Mouse (Mus musculus) Patski (cell line): ENCODE measurements around the gene Herc4. TPM values are rescaled to one million over a fixed set of nuclear protein-coding genes. Genes with fewer than 3 reads are reported as not detected.

Experiments used
- ATAC-seq: fragments of 100-300 bp; one replicate; pipeline ENCODE4 v1.8.0; 2021
- CTCF ChIA-PET: fragments of 350-600 bp; sonication (Branson Sonifier 250); formaldehyde crosslinking; loops from one replicate; lab custom pipeline; 2022; ENCODE audit warnings: inconsistent platforms; lab: Charles Lee
- POLR2A ChIA-PET: fragments of 350-600 bp; sonication (Branson Sonifier 250); formaldehyde crosslinking; loops from one replicate; lab custom pipeline; 2022; ENCODE audit warnings: antibody characterized with exemption, inconsistent platforms; lab: Charles Lee
- DNase-seq: peaks from one replicate; pipeline ENCODE4 v3.0.0-alpha.2; 2011; ENCODE audit warnings: low read depth, low spot score
- H3K27me3 ChIP-seq: fragments of 371-371 bp; one replicate; pipeline ENCODE4 v1.5.1; 2021
- CTCF ChIP-seq: fragments of 100-300 bp; IDR thresholded peaks from one replicate; pipeline ENCODE4 v1.5.1; 2021
- in situ Hi-C: fragments of 300-500 bp; cut with MboI; formaldehyde crosslinking; loops from 3 replicates; pipeline ENCODE4 v1.11.1; 2018; ENCODE audit warnings: low pct_unique_long_range_greater_than_20kb, mixed read lengths
- polyA plus RNA-seq: library from polyadenylated mRNA; unstranded; gene quantifications from one replicate; pipeline ENCODE4 v1.2.3, GENCODE M21; 2021

Gene Herc4
- polyA plus RNA-seq, 1 experiment from 2014 or later, result 38.6 TPM

DNA sequence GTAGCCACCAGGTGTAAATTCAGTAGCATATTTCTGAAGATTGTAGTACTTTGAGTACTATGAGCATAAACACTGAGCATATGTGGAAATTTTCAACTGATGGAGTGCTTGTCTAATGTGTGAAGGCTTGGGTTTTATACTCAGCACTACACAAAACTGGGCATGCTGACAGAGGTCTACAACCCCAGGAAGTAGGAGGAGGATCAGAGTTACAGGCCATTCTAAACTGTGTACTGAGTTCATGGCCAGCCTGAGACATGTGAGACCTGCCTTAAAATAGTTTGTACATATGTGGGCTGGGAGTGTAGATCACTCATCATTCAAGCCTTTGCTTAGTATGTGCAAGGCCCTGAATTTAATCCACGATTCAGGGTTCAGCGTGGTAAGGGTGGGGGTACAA, 58.7 kb downstream of the Herc4 start:
- ATAC-seq (no peak), DNase-seq (no peak)
- TF ChIP-seq CTCF, result no peak
- H3K27me3 ChIP-seq, result no peaks in the 10 kb centered on the region
- in situ Hi-C loops, result no loop called here
- POLR2A ChIA-PET, result no interaction called here
- CTCF ChIA-PET, result no interaction called here

DNA sequence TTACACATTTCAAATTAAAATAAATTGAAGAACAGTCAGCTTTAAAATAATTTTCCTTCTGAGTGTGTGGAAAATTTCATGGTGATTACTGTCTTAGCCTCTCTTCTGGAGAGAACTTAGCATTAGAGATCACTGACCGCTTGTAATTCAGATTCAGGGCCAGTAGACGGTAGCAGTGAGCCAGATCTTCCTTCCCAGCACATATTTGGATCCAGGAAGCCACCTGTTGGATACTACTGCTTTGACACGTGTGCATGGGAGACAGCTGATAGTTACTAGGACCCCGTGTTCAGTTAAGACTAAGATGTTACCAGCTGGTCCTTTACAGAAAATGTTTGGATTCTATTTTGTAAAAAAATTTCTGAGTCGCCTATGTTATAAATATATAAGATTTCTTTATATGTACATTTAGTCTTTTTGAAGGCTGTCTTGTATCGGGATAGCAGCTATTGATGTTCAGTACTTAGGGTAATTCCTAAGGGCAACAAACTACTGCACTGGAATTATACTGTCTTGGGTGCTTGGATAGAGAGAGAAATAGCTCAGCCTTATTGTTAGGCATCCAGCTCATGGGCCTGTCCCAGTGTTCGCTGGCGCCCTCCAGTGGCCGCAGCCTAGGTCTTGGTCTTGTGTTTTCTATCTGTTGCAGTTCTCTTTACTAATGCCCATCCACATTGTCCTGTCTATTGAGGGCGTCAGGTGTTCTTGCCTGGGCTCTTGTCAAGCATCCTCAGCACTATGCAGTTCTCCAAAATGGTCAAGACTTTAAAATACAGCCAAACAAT, 65.2 kb downstream of the Herc4 start:
- ChIA-PET CTCF (interaction anchor here (0.7 to 4.1 kb wide), 25 partner anchors 9 to 185 kb away, joined by 3 to 35 read pairs (median 4); partner anchors contain the start of gene Dnajc12), POLR2A (interaction anchor here (0.6 kb wide), 1 partner anchor 22 kb away, joined by 7 read pairs; no protein-coding TSS in a partner anchor)
- ATAC-seq (peak; percentile 80), DNase-seq (no peak)
- in situ Hi-C loops, result no loop called here
- no peaks in the 10 kb centered on the region for H3K27me3 ChIP-seq
- peak; percentile 93 for TF ChIP-seq CTCF

DNA sequence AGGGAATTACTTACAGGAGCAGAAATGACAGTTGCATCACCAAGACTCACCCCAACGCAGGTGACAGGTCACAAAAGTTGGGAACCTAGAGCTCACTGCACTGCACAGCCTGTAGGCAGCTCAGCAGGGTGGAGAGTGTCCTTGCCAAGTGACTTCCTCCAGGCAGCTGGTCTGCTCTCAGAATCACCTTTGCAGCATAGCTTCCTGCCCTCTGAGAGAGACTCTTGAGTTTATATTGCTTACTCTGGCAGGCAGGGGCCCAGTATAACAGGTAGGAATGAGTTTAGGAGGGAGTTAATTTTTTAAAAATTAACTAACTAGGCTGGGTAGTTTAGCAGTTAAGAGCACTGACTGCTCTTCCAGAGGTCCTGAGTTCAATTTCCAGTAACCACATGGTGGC, 70.1 kb downstream of the Herc4 start:
- ChIA-PET CTCF (no interaction called here), POLR2A (interaction anchor here (0.8 kb wide), 1 partner anchor 666 kb away, joined by 5 read pairs; no protein-coding TSS in a partner anchor)
- TF ChIP-seq CTCF, result no peak
- in situ Hi-C loops, result loop anchor here (5.0 kb wide), 1 partner anchor 161 kb away; no protein-coding TSS in a partner anchor
- no peaks in the 10 kb centered on the region for H3K27me3 ChIP-seq
- DNase-seq (no peak), ATAC-seq (no peak)

DNA sequence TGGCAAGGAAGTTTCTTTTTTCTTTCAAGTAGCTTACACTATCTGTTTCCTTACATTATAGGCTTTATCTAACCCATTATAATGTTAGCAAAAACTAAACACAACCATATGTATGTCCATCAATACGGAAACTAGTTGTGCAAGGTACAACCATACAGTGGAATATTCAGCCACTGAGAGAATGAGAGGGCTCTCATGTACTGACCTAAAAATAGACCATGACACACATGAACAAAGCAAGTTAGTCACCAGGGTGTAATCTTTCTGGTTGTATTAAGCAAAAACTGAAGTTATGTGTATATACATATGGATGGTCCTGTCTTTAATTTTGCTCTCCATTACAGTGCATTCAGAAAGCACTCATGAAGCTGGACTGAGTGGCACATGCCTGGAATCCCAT, 83.5 kb downstream of the Herc4 start:
- TF ChIP-seq CTCF, result no peak
- DNase-seq (no peak), ATAC-seq (no peak)
- in situ Hi-C loops, result no loop called here
- CTCF ChIA-PET, result interaction anchor here (1.8 to 2.7 kb wide), 2 partner anchors 19 to 50 kb away, joined by 9 to 12 read pairs; no protein-coding TSS in a partner anchor
- POLR2A ChIA-PET, result no interaction called here
- no peaks in the 10 kb centered on the region for H3K27me3 ChIP-seq

DNA sequence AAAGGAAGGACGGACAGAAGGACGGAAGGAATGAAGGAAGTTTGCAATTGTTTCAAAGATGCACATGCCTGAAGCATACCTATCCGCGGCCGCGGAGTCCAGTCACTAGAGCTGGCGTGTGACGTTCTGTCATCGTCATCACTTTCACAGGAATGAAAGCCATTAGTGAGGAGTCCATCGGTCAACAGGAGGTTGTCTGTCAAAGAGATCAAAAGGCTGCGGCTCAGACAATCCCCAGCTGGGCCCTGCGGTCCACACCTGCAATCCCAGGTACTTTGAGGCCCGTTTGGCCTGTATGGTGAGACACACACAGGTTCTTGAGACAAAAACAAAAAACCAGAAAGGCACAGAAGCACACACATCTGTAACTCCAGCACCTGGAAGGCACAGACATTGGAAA, 93.3 kb downstream of the Herc4 start:
- DNase-seq (no peak), ATAC-seq (no peak)
- no peak for TF ChIP-seq CTCF
- POLR2A ChIA-PET, result no interaction called here
- in situ Hi-C loops, result no loop called here
- CTCF ChIA-PET, result no interaction called here
- no peaks in the 10 kb centered on the region for H3K27me3 ChIP-seq

DNA sequence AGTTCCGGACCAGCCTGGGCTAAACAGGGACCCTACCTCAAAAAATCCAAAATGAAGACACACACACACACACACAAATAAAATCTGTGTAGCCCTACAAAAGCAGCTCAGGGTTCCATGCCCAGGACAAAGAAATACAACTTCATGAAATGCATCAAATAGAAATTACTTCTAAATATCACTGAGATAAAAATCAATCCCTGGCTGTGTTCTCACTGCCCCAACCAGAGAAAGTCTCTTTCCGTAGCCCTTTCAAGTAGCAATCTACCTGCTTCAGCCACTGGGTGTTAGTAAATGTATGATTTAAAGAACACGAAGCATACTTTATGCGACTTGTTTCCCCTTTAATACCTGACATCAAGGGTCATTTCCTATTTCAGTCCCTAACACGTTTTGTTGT, 93.7 kb downstream of the Herc4 start:
- no peaks in the 10 kb centered on the region for H3K27me3 ChIP-seq
- TF ChIP-seq CTCF, result no peak
- DNase-seq (no peak), ATAC-seq (no peak)
- POLR2A ChIA-PET, result interaction anchor here (0.6 kb wide), 1 partner anchor 21 kb away, joined by 6 read pairs; no protein-coding TSS in a partner anchor
- in situ Hi-C loops, result no loop called here
- CTCF ChIA-PET, result no interaction called here

DNA sequence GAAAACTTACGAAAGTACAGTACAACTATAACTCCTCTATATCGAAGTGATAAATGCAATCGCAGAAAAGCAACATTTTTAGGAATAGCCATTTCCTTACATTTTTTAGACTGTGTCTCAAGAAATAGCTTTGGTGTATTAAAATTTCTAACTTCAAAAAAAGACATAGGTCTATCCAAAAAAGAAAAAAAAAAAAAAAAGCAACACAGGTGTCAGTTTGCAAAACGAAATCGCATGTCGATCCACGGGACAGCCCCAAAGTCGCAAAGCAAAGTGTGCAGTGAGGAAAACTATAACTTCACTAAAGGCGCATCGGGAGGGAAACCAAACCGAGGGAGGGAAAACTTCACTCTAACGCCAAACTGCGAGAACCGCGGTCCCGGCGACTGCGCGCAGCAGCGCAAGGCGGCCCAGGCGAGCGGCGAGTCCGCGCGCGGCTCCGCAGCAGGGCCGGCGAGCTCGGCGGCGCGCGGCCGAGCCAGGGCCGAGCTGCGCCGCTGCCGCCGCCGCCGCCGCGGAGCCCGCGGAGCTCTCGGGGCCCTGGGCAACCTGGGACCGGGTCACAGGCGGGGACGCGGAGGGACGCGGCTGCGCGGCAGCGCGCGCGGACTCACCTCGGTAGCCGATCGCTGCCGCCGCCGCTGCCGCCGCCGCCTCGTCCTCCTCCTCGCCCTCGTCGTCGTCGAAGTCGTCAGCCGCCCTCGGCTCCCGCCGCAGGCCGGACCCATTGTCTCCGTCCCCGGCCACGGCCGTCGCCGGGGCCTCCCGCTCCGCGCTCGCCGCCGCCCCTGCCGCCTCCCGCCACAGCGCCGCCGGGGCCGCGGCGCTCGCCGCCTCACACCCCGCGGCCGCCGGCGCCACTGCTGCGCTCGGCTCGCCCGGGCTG, 94.6 kb downstream of the Herc4 start:
- DNase-seq (no peak), ATAC-seq (peak; percentile 78)
- POLR2A ChIA-PET, result interaction anchor here (0.6 to 0.7 kb wide), 2 partner anchors 14 to 20 kb away, joined by 3 to 6 read pairs; no protein-coding TSS in a partner anchor
- in situ Hi-C loops, result no loop called here
- no peak for TF ChIP-seq CTCF
- H3K27me3 ChIP-seq, result no peaks in the 10 kb centered on the region
- CTCF ChIA-PET, result no interaction called here

DNA sequence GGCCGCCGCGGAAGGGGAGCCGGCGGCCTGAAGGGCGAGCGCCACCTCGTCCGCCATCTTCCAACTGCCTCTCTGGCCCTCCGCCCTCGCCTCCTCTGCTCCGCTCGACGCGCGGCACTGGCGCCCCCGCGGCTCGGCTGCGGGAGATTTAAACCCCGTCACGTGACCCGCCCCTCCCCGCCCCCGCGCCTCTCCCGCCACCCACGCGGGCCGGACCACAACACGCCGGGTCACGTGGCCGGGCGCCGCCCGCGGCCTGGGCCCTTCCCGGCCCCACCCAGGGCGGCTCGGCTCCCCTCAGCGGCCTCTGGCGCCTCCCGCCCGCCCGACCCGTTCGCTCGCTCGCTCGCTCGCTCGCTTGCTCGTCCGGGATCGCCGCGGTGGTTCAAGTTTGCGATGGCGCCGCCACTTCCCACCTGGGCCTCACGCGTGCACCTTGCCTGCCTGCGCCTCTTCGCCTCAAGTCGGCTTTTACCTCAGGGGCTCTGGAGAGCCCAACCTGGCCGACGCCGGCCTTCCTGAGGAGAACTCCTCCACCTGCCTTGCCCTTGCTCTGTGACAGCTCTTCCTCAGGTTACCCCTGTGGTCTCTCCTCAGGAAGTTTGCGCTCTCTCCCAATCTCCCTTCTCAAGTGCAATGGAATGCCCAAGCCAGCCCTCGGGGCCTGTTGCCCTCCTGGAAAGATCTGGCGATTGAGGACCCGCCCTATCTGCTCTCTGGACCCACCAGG, 95.5 kb downstream of the Herc4 start:
- ChIA-PET POLR2A (no interaction called here), CTCF (no interaction called here)
- H3K27me3 ChIP-seq, result no peaks in the 10 kb centered on the region
- ATAC-seq (peak; percentile 85), DNase-seq (peak; percentile 17)
- in situ Hi-C loops, result no loop called here
- TF ChIP-seq CTCF, result peak; percentile 32

DNA sequence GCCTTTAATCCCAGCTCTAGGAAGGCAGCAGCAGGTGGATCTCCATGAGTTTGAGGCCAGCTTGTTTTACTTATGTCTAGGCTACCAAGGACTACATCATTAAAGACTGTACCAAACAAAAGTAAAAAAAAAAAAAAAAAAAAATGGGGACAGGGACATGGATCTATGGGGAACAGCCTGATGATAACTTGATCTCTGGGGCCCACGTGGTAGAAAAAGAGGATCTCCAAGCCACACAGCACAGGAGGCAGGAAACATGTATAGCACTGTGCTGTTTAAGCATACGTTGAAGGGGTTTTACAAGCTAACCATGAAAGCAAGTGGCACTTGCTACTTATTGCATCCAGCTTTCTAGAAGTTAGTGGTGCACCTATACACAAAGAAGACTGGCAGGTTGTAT, 97.7 kb downstream of the Herc4 start:
- in situ Hi-C loops, result no loop called here
- no peak for DNase-seq
- ChIA-PET POLR2A (no interaction called here), CTCF (no interaction called here)
- TF ChIP-seq CTCF, result no peak
- H3K27me3 ChIP-seq, result no peaks in the 10 kb centered on the region
- no peak for ATAC-seq

DNA sequence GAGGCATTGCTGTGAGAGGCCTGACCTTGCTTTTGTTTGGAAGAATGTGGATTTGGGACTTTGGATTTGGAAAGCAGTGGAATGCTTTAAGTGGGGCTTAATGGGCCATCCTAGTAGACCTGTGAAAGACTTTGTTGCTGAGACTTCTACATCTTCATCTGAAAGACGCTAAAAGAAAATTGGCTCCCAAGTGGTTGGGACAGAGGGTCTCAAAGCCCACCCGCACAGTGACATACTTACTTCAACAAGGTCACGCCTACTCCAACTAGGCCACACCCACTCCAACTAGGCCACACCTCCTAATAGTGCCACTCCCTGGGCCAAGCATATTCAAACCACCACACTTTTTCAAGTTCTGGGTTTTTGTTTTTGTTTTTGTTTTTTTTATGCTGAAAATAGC, 101.1 kb downstream of the Herc4 start:
- DNase-seq (no peak), ATAC-seq (no peak)
- ChIA-PET POLR2A (no interaction called here), CTCF (no interaction called here)
- in situ Hi-C loops, result no loop called here
- H3K27me3 ChIP-seq, result no peaks in the 10 kb centered on the region
- TF ChIP-seq CTCF, result no peak
